Mouse (Mus musculus) lung, adult 2 months (tissue): ENCODE results near the gene Jarid2. TPM values are rescaled to one million over a fixed set of nuclear protein-coding genes. Genes with fewer than 3 reads are reported as not detected.
A peak's percentile ranks its signal among the peaks of the same experiment; 100 is the strongest.

ENCODE experiments used
- DNase-seq: peaks from one replicate; pipeline ENCODE4 v3.0.0; 2022
- H3K4me1 ChIP-seq: fragments of 200-500 bp; 2 replicates; pipeline ENCODE4 v1.6.1; 2011; ENCODE audit warnings: low read length; ENCODE audit not compliant: control insufficient read depth, insufficient read depth
- H3K4me3 ChIP-seq: fragments of 200-500 bp; replicated peaks from 2 replicates; pipeline ENCODE3; 2011; ENCODE audit warnings: low read depth, mild to moderate bottlenecking, control low read depth, low read length; ENCODE audit errors: extremely low read depth
- CTCF ChIP-seq: fragments of 200-500 bp; IDR thresholded peaks from 2 replicates; pipeline ENCODE4 v1.5.1; 2011; ENCODE audit warnings: mild to moderate bottlenecking, low read length, control low read depth; ENCODE audit not compliant: insufficient read depth
- POLR2A ChIP-seq: fragments of 200-500 bp; IDR thresholded peaks from 2 replicates; pipeline ENCODE4 v1.6.1; 2011; ENCODE audit warnings: low read depth, mild to moderate bottlenecking, control low read depth, low read length, borderline replicate concordance; ENCODE audit errors: extremely low read depth
- WGBS: fragments of 180-500 bp; shearing (Covaris S2); methylation state at CpG from one replicate; pipeline ENCODE4 v1.1.7; 2018; 5-methylcytosine and 5-hydroxymethylcytosine counted together
- polyA plus RNA-seq: library from polyadenylated mRNA; depleted of rRNA; stranded (reverse); fragments of >200 nt; gene quantifications from 2 replicates; pipeline ENCODE4 v1.2.3, GENCODE M21; 2012; rRNA removed

Gene Jarid2
- 7.5 and 9.6 TPM in 2 replicates for polyA plus RNA-seq

DNA sequence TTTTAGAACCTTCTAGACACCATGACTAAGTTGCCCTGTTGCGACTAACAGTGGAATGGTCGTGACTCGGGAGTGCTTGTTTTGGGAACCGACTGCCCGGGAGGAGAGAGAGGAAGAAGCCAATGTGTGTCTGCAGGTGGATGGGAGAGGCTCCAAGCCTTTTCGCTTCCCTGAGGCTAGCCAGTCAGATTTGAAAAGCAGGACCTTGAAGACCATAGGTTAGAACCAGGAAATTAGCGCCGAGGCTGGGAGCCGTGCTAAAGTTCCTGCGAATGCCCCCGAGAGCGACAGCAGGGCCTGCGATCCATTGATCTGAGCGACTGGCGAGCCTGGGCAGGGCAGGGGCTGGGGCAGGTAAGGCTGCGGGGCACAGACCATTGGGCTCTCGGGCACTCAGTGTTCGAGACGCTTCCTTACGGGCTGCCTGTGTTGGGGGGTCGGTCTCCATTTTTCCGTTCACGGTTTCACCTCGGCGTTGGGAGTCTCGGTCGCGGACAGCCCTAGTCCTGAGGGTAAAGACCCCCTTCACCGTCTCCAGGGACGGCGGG, at the start of gene Jarid2:
Jarid2 (plus strand) TSS at position 51 of the 548 bp plus-strand sequence.
- DNase-seq: peak; percentile 61

DNA sequence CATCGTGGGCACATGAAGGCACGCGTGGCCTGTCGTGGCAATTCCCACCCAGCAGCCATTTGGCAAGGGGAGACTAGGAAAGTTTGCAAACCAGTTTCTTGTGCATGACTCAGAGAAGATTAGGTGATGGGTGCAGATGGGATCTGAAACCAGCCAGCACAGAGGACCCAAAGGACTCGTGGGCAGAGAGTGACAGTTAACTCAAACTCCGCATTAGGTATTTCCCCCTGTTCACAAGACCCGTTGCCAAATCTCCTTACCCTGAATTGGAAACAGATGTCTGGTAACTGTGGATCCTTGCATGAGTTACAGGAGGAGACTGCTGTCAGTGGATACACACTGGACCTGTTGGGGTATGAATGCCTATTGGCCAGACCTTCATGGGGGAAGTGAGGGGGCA, 48.2 kb upstream of the Jarid2 start:
- WGBS: 80% methylated on average over 7 of the region's 7 CpGs
- TF ChIP-seq POLR2A (no peak), CTCF (no peak)
- H3K4me3 ChIP-seq: no peak overlapping the region
- H3K4me1 ChIP-seq: no peaks in the 10 kb centered on the region
- no peak for DNase-seq

More for the DNA sequence above, at the start of gene Jarid2:
- H3K4me3 ChIP-seq: peak within 1 kb of the TSS; percentile 81
- H3K4me1 ChIP-seq: peaks cover 6% of the 10 kb centered on the region
- 9% methylated on average over 31 of the region's 31 CpGs for WGBS
- TF ChIP-seq CTCF: no peak
- no peak for TF ChIP-seq POLR2A

DNA sequence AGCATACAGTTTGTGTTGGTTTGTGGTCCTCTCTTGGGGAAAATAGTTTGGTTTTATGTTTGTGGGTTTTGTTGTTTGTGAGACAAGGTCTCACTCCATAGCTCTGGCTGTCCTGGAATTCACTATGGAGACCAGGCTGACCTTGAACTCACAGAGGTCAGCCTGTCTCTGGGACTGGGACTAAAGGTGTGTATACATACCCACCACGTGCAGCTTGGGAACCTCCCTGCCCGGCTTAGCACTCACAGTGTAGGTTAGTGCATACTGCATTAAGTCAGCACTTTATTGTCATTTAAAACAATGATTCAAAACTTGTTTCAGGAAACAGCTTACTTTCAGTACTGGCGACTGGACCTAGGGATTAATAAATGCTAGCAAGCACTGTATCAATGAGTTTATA, 41.1 kb upstream of the Jarid2 start:
- DNase-seq: no peak
- TF ChIP-seq CTCF (no peak), POLR2A (no peak)
- no peaks in the 10 kb centered on the region for H3K4me1 ChIP-seq
- H3K4me3 ChIP-seq: no peak overlapping the region
- WGBS: 66% methylated on average over 3 of the region's 3 CpGs

DNA sequence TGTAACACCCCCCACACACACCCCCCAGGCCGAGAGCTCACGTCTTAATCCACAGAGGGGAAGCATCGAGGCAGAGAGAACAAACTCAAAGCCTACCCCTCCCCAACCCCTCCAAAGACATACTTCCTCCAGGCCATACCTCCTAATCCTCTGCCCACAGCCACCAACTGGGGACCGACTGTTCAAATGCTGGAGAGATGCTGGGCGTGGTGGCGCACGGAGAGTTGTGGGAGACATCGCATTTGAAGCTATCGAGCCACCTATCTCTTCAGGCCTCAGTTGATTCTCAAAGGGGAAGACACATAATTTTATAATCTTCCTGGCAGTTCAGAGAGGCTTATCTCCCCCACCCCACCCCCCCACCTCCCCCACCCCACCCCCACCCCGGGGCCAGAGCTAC, 31.6 kb upstream of the Jarid2 start:
- H3K4me3 ChIP-seq: no peak overlapping the region
- 84% methylated on average over 10 of the region's 10 CpGs for WGBS
- TF ChIP-seq POLR2A (no peak), CTCF (no peak)

DNA sequence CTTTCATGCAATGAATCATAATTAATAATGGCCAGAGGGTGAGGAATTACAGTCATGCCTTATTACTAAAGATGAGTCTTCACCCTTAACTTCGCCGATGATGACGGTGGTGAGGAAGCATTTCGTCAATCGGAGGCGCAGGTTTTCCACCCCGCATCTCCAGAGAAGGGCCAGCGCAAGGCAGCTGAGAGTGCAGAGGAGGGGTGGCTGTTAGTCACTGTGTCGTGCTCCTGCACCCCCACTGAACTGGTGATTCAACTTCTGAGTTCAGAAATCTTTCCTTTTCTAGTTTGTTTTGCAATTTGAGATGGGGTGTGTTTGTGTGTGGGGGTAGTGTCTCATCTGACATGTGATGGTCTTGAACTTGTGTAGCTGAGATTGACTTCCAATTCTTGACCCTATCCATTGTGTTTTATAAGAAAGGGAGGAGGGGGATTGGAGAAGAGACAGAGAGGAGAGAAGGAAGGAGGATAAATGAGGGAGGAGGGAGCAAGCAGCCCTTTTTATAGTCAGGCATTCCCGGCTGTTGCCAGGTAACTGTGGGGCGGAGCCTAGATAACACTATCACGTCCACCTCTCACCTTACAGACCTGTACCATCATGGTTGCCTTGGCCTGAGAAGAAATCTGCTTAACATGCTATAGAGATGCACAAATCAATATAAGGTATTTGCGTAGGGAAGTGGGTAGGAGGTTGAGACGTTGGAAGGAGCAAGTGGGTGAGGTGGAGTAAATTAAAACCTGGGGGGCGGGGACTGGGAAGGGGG, 25.1 kb upstream of the Jarid2 start:
- WGBS: 85% methylated on average over 15 of the region's 15 CpGs
- Histone ChIP-seq H3K4me3 (no peak overlapping the region), H3K4me1 (no peaks in the 10 kb centered on the region)
- no peak for DNase-seq
- no peak for TF ChIP-seq CTCF
- no peak for TF ChIP-seq POLR2A

More for the DNA sequence above, 31.6 kb upstream of the Jarid2 start:
- H3K4me1 ChIP-seq: no peaks in the 10 kb centered on the region
- no peak for DNase-seq

DNA sequence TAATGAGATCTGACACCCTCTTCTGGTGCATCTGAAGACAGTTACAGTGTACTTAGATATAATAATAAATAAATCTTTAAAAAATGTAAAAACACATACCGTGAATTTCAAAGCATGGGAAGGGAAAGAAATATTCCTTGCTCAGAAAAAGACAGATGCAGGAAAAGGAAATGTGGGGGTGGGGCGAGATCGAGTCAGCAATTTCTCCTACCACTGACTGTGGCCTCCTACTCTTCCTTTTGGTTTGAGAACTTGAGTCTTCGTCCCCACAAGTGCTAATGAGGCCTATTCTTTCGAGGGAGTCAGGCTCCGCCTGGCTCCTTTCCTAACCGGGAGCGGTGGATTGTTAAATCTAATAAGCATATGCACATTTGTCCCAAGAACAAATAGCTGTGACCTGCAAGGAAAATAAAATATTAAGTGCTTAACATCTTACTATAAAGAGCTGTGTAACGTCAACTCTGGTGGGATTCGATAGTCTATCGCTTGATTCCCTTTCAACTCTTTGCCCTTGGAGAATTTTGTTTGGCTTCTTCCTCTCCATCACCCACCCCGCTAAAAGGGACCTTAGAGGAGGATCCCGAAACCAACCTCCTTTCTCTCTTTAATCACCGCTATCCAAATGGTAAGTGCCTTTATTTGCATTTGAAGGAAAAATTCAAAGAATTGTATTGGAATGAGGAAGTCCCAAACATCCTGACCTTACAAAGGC, 24.1 kb upstream of the Jarid2 start:
- WGBS: 62% methylated on average over 14 of the region's 14 CpGs
- no peaks in the 10 kb centered on the region for H3K4me1 ChIP-seq
- no peak for DNase-seq

DNA sequence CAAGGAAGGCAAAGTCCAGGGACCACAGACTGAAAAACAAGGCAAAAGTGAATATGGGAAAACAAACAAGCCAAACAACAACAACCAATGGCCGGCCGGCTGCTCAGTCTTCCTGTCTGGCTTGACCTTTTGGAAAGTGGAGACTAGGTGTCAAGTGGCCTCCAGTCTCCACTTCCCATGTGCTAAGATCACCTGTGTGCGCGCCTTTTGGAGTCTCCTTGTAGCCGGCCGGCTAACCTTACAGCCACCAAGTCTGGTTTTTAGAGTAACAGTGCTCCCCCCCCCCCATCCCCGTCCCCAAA, 23.6 kb upstream of the Jarid2 start:
- TF ChIP-seq POLR2A: no peak
- no peak for TF ChIP-seq CTCF
- Histone ChIP-seq H3K4me1 (no peaks in the 10 kb centered on the region), H3K4me3 (no peak overlapping the region)
- 63% methylated on average over 7 of the region's 7 CpGs for WGBS
- no peak for DNase-seq

More for the DNA sequence above, 24.1 kb upstream of the Jarid2 start:
- H3K4me3 ChIP-seq: no peak overlapping the region
- TF ChIP-seq CTCF: no peak
- no peak for TF ChIP-seq POLR2A

DNA sequence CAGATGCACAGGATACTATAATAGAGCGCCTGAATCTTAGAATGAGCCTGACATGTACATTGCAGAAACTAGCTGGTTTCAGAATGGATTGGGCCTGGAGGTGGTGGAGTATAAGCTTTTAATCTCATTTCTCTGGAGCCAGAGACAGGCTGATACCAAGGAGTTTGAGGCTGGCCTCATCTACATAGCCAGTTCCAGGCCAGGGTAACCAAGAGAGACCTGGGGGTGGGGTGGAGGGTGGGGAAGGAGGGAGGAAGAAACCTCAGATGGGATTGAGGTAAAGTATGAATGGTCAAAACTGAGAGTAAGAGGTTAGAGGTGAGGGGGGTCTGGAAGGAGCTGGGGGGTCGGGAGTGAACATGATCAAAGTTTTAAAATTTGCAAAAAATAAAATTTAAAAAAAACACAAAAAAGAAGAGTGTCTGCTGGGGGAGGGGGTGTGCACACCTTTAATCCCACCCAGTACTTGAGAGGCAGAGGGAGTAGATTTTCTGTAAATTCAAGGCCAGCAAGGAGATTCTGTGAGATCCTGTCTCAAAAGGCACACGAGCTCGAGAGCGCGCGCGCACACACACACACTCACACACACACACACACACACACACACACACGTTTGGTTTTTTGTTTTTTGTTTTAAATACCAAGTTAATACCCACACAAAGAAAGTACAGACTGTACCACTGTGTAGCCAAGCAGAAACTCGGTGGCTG, 22.9 kb upstream of the Jarid2 start:
- 83% methylated on average over 10 of the region's 10 CpGs for WGBS
- no peak for DNase-seq
- Histone ChIP-seq H3K4me1 (no peaks in the 10 kb centered on the region), H3K4me3 (no peak overlapping the region)
- TF ChIP-seq CTCF (no peak), POLR2A (no peak)

DNA sequence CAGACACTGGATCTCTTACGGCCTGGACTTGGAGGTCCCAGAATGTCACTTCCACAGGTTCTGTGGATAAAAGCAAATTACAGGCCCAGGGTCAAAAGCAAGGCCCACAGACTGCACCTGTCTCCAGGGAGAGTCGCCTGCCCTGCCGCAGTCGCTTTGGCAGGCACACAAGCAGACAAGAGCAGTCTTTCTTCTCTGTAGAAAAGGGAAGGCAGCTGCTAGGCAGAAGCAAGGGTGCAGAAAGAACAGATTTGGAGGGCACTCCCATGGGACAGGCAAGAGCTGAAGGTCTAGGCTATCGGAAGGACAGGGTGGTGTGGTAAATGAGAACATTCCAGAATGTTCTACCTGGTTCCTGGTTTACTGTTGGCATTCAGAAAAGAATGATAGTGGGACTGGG, 22.1 kb upstream of the Jarid2 start:
- TF ChIP-seq POLR2A (no peak), CTCF (no peak)
- no peak overlapping the region for H3K4me3 ChIP-seq
- 87% methylated on average over 5 of the region's 5 CpGs for WGBS
- no peaks in the 10 kb centered on the region for H3K4me1 ChIP-seq
- DNase-seq: no peak
